Mouse (Mus musculus) embryonic fibroblast, embryonic 13.5 days (primary cell): ENCODE measurements around the gene Ccdc34.

Experiments used
- CTCF ChIP-seq: IDR thresholded peaks from 2 replicates; pipeline ENCODE4 v1.5.1; 2011; ENCODE audit warnings: mild to moderate bottlenecking, control low read depth, low read length, moderate library complexity, borderline replicate concordance; ENCODE audit not compliant: insufficient read depth
- POLR2A ChIP-seq: IDR thresholded peaks from 2 replicates; pipeline ENCODE4 v1.6.1; 2011; ENCODE audit warnings: low read depth, mild to moderate bottlenecking, control low read depth, low read length, moderate library complexity

- TF ChIP-seq CTCF (no peak), POLR2A (no peak)
Measured at GRCm38 (mm10) chr2:110009449-110009848, 8.2 kb upstream of the Ccdc34 start.
